Mouse (Mus musculus) neural tube, embryonic 13.5 days (tissue): ENCODE results near the gene Dffa. TPM values are rescaled to one million over a fixed set of nuclear protein-coding genes. Genes with fewer than 3 reads are reported as not detected.
A peak's percentile ranks its signal among the peaks of the same experiment; 100 is the strongest.
"Not testable (repeated sequence)": the region's sequence is repeated elsewhere in the genome, so short reads cannot be mapped to it uniquely, and the experiment has no call there.

Experiments
- ATAC-seq: fragments of 200-750 bp; cut with Nextera tagmentation; 2 replicates; pipeline ENCODE4 v1.8.0; 2017; ENCODE audit warnings: low read depth, mild to moderate bottlenecking, moderate TSS enrichment, moderate library complexity
- H3K27ac ChIP-seq: fragments of 300-500 bp; sonication (generic); replicated peaks from 2 replicates; pipeline ENCODE4 v1.5.1; 2015; ENCODE audit warnings: moderate library complexity, mild to moderate bottlenecking, inconsistent platforms
- H3K27me3 ChIP-seq: fragments of 300-500 bp; sonication (generic); 2 replicates; pipeline ENCODE4 v1.6.1; 2015; ENCODE audit warnings: mild to moderate bottlenecking, inconsistent platforms
- H3K36me3 ChIP-seq: fragments of 300-500 bp; sonication (generic); 2 replicates; pipeline ENCODE4 v1.6.1; 2015; ENCODE audit warnings: mild to moderate bottlenecking, inconsistent platforms
- H3K4me1 ChIP-seq: fragments of 300-500 bp; sonication (generic); replicated peaks from 2 replicates; pipeline ENCODE4 v1.6.1; 2015; ENCODE audit warnings: inconsistent platforms
- H3K4me2 ChIP-seq: fragments of 300-500 bp; sonication (generic); 2 replicates; pipeline ENCODE4 v1.6.1; 2015; ENCODE audit warnings: inconsistent platforms, mild to moderate bottlenecking, moderate library complexity
- H3K4me3 ChIP-seq: fragments of 300-500 bp; sonication (generic); 2 replicates; pipeline ENCODE4 v1.5.1; 2015; ENCODE audit warnings: mild to moderate bottlenecking, inconsistent platforms
- H3K9ac ChIP-seq: fragments of 300-500 bp; sonication (generic); 2 replicates; pipeline ENCODE4 v1.6.1; 2015; ENCODE audit warnings: moderate library complexity, mild to moderate bottlenecking, inconsistent platforms
- H3K9me3 ChIP-seq: fragments of 300-500 bp; sonication (generic); 2 replicates; pipeline ENCODE4 v1.6.1; 2016; ENCODE audit warnings: inconsistent platforms
- WGBS: fragments of 180-500 bp; shearing (Covaris S2); methylation state at CpG from one replicate; pipeline ENCODE4 v1.1.7; 2015; 5-methylcytosine and 5-hydroxymethylcytosine counted together
- polyA plus RNA-seq: library from polyadenylated mRNA; unstranded; fragments of >200 nt; fragmentation: Nextera tagmentation; extraction: Ambion mirVana; gene quantifications from 2 replicates; pipeline ENCODE4 v1.2.1, GENCODE M21; 2015

Dffa gene
- polyA plus RNA-seq, 1 experiment from 2014 or later: 32.8 TPM

DNA sequence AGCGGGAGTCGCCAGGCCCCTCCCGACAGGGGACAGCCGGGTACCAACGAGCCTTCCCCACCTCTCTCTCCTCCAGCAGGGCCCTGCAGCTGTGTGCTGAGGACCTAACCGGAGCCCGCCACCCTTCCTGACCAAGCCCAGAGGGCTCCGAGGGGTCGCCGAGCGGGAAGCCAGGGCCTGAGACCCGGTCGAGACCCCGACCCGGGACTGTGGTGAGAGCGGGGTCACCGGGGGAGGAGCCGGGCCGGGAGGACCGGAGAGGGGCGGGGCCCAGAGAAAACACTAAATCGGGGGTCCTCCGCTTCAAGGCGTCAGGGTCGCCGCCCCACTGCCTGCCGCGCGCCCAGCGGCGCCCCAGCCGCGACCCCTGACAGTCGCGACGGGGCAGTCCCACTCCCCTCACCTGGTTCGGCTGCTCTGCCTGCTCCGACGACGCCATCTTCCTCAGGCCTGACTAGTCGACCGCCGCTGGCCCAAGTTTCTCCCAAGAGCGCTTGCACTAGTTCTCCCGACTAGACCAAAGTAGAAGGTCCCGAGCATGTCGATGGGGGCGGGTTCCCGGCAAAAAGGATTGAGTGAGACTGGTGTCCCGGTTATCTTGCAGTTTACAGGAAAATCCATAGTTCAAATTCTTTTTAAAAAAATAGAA is 4.5 kb upstream of the Dffa start, which contains the start of gene Pex14:
TSS of gene Pex14 (minus strand) at position 508 of the 649 bp plus-strand sequence.
- WGBS: under 1% methylated on average over 50 of the region's 50 CpGs
- Histone ChIP-seq H3K4me3 (peak within 1 kb of the TSS; percentile 93), H3K4me1 (peaks cover 20% of the 10 kb centered on the region), H3K4me2 (peak within 1 kb of the TSS; percentile 90), H3K27me3 (no peaks in the 10 kb centered on the region; the same call in 1 of the 2 replicates), H3K9ac (peak within 1 kb of the TSS; percentile 94), H3K27ac (peak within 1 kb of the TSS; percentile 59), H3K9me3 (no peaks in the 10 kb centered on the region), H3K36me3 (no peaks in the 10 kb centered on the region)
- ATAC-seq: peak; percentile 71

DNA sequence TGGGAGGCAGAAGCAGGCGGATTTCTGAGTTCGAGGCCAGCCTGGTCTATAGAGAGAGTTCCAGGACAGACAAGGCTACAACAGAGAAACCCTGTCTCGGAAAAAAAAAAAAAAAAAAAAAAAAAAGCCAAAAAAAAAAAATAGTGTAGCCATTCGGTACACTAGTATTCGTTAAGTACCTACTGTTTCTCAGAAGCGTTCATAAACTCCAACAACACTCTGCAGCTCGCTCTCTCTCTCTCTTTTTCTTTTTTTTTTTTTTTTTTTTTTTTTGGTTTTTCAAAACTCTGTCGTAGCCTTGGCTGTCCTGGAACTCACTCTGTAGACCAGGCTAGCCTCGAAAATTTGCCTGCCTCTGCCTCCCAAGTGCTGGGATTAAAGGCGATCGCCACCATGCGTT is 3.5 kb upstream of the Dffa start:
- H3K4me1 ChIP-seq: peaks cover 29% of the 10 kb centered on the region
- not testable (repeated sequence) for H3K27ac ChIP-seq, H3K27me3 ChIP-seq, H3K9ac ChIP-seq, H3K4me3 ChIP-seq, H3K36me3 ChIP-seq, H3K9me3 ChIP-seq, ATAC-seq, H3K4me2 ChIP-seq
- 88% methylated on average over 12 of the region's 12 CpGs for WGBS

DNA sequence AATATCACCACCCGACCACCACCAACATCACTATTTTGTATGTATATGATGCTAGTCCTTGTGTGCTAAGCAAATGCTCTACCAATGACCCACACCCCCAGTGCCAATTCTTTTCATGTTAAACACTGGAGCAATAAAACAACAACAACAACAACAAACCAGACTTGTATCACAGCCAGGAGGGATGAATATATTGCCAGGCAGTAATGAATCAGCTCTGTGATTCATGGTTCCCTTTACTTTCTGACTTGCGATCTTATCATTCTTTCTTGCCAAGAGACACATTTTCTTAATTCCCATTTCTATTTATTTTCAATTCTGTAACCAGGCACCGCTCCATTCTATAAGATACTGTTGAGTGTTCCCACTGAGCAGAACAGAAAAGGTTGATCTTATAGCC is 2.5 kb upstream of the Dffa start:
- H3K27ac ChIP-seq: no peak overlapping the region
- no peaks in the 10 kb centered on the region for H3K9me3 ChIP-seq
- ATAC-seq: no peak
- peaks cover 5% of the 10 kb centered on the region for H3K36me3 ChIP-seq
- no peak overlapping the region for H3K4me3 ChIP-seq
- H3K4me2 ChIP-seq: no peak overlapping the region
- peaks cover 29% of the 10 kb centered on the region for H3K4me1 ChIP-seq
- WGBS: 85% methylated on average over 3 of the region's 3 CpGs
- H3K9ac ChIP-seq: no peak overlapping the region
- no peaks in the 10 kb centered on the region; the same call in 1 of the 2 replicates for H3K27me3 ChIP-seq

DNA sequence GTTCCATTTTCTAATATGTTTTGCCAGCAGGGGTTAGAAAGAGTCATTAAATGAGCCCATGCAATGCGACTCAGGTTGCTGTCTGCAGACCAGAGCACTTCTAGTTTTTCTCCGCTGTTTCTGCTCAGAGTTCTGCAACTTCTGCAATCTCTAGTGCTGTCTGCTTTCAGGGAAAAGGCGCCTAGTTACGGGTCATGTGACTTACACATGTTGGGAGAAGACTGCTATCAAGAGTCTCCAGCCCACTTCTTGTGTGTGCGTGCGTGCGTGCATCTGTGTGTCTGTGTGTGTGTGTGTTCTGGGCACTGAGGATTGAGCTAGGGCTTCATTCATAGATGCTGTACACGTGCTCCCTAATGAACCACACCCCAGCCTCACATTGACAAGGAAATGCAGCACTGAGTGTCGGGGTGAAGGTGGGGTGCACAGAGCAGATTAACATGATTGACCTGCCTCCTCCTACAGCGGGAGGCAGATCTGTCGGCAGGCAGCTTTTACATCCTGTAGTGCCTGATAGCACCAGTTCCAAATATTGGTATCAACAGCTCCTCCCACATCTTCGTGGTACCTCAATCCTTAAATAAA is 16.1 kb downstream of the Dffa start:
- H3K9ac ChIP-seq, H3K9me3 ChIP-seq, H3K27me3 ChIP-seq, H3K4me3 ChIP-seq, H3K27ac ChIP-seq, H3K4me1 ChIP-seq, H3K4me2 ChIP-seq, ATAC-seq: not testable (repeated sequence)
- 89% methylated on average over 12 of the region's 12 CpGs for WGBS
- H3K36me3 ChIP-seq: peaks cover 45% of the 10 kb centered on the region

DNA sequence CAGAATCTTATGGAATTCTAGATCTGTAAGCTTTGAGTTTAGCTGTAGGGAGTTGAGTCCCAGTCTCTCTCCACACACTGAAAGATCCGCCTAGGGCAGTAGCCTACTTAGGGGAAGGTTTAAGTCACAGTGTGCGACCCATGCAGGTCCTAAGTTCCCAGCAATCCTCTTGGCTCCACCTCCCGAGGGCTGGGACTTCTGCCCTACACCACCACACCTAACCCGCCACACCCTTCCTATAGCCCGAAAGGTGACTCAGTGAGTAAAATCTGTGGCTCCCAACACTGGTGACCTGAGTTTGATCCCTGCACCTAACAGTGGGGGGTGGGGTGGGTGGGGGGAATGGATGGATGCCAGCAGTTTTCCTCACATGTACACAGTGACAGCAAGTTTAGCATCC is 19.5 kb downstream of the Dffa start:
- no peak for ATAC-seq
- peaks cover 41% of the 10 kb centered on the region for H3K36me3 ChIP-seq
- WGBS: 75% methylated on average over 5 of the region's 5 CpGs
- no peak overlapping the region for H3K4me3 ChIP-seq
- H3K9me3 ChIP-seq: no peaks in the 10 kb centered on the region
- no peak overlapping the region for H3K27ac ChIP-seq
- H3K27me3 ChIP-seq: no peaks in the 10 kb centered on the region
- H3K4me2 ChIP-seq: no peak overlapping the region
- no peak overlapping the region for H3K9ac ChIP-seq
- no peaks in the 10 kb centered on the region for H3K4me1 ChIP-seq

DNA sequence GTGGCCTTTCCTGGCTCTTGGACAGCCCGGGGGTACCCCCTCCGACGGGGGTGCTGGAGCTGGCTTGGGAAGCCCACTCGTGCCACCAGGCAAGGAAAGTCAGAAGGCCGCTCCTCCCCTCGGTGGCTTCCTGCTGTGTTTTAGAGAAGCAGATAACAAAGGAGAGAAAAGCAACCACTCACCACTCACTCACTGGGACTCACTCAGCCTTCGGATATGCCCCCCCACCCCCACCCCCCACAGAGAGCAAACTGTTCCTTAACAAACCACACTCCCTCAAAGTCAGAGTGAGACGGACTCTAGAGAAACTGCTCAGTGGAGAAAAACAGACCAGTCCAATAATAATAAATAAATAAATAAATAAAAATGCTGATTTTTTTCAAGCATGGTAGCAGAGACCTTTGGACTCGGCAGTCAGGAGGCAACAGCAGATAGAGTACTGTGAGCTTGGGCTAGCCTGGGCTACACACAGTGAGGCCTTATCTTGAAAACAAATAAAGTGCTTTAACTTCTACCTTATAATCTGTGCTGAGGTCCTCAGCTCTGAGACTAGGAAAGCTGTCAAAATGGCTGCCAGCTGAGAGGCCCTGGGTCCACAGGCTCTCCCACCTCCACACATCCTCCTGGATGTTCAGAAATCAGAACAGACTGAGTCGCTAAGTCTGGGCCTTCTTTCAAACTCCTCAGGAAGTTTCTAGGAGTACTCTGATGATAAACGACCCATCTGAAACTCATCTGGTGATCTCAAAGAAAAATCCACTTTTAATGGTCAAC is 21.6 kb downstream of the Dffa start:
- peaks cover 25% of the 10 kb centered on the region for H3K36me3 ChIP-seq
- no peaks in the 10 kb centered on the region for H3K9me3 ChIP-seq
- no peaks in the 10 kb centered on the region for H3K27me3 ChIP-seq
- H3K4me1 ChIP-seq: no peaks in the 10 kb centered on the region
- H3K9ac ChIP-seq: no peak overlapping the region
- no peak overlapping the region for H3K4me3 ChIP-seq
- no peak overlapping the region for H3K4me2 ChIP-seq
- no peak overlapping the region for H3K27ac ChIP-seq
- no peak; the same call in 1 of the 2 replicates for ATAC-seq
- WGBS: 46% methylated on average over 11 of the region's 11 CpGs

GRCm38 (mm10) chr4:149126115-149126509 is 22.2 kb downstream of the Dffa start:
- Histone ChIP-seq H3K9ac (no peak overlapping the region), H3K4me1 (no peaks in the 10 kb centered on the region), H3K36me3 (peaks cover 25% of the 10 kb centered on the region), H3K4me3 (no peak overlapping the region), H3K27me3 (no peaks in the 10 kb centered on the region), H3K9me3 (no peaks in the 10 kb centered on the region), H3K4me2 (no peak overlapping the region), H3K27ac (no peak overlapping the region)
- 70% methylated on average over 6 of the region's 6 CpGs for WGBS
- no peak for ATAC-seq

GRCm38 (mm10) chr4:149126663-149127062 is 22.7 kb downstream of the Dffa start, which contains the start of gene Cort:
Cort (minus strand) TSS chr4:149126763.
- no peaks in the 10 kb centered on the region for H3K9me3 ChIP-seq
- H3K27ac ChIP-seq: no peak within 1 kb of the TSS
- WGBS: 91% methylated on average over 11 of the region's 11 CpGs
- ATAC-seq: no peak
- H3K27me3 ChIP-seq: no peaks in the 10 kb centered on the region
- no peaks in the 10 kb centered on the region for H3K4me1 ChIP-seq
- H3K4me2 ChIP-seq: no peak within 1 kb of the TSS
- no peak within 1 kb of the TSS for H3K9ac ChIP-seq
- H3K4me3 ChIP-seq: no peak within 1 kb of the TSS
- H3K36me3 ChIP-seq: peaks cover 26% of the 10 kb centered on the region

DNA sequence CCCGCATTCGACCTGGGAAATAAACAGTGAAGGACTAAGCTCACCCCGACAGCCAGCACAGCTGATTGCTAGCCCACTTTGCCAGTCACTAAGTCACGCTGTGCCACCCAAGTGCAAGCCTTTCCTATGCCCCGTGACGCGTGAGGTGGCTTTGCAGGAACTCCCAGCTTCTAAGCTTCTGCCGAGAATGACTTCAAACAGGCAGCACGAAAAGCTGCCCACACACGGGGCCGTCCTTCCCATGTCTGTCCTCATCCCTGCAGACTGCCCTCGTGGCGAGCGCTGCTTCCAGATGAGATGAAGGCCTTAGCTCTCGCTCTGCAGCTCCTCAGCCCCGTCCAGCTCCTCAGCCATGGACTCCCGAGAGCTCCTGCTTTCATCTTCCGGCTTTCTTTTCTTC is 24.5 kb downstream of the Dffa start:
- Histone ChIP-seq H3K27me3 (no peaks in the 10 kb centered on the region), H3K9ac (no peak overlapping the region), H3K4me3 (no peak overlapping the region), H3K9me3 (no peaks in the 10 kb centered on the region), H3K4me1 (no peaks in the 10 kb centered on the region), H3K4me2 (no peak overlapping the region), H3K36me3 (peaks cover 23% of the 10 kb centered on the region), H3K27ac (no peak overlapping the region)
- WGBS: 85% methylated on average over 18 of the region's 18 CpGs
- ATAC-seq: no peak

DNA sequence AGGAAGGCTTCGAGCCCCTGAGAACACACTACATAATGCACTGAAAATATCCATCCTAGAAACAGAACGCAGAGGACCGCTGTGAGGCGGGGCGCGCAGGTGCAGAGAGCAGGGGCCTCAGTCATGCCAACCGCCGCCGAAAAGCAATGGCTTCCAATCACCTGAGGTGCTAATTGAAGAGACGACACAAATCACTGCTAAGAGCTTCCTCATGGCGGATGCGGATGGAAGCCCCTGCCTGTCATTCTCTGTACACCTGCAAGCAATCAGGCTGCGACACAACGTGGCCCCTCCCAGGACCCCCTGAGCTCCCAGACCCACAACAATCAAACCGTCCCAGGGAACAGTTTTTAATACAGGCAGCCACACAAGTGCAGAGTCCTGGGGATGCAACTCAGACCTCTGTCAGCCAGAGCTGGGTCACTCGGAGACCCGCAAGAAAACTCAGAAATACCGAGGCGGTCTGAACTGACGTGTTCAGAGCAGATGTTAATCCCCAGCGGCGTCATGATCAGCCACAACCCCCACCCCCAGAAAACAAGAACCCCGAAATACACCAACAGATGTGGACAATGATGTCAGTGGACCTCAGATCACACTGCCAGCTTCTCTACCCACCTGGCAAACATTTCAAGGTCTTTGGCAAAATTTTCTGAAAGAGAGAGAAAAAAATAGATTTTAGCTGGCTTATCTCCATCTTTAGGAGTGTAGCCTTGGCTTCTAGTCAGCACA is 27.2 kb downstream of the Dffa start:
- Histone ChIP-seq H3K9ac (no peak overlapping the region), H3K27me3 (no peaks in the 10 kb centered on the region)

GRCm38 (mm10) chr4:149131789-149132565 is 28.0 kb downstream of the Dffa start:
- Histone ChIP-seq H3K36me3 (peaks cover 23% of the 10 kb centered on the region), H3K27me3 (no peaks in the 10 kb centered on the region), H3K9me3 (no peaks in the 10 kb centered on the region), H3K4me2 (no peak overlapping the region), H3K4me3 (no peak overlapping the region), H3K4me1 (peaks cover 8% of the 10 kb centered on the region), H3K27ac (no peak overlapping the region), H3K9ac (no peak overlapping the region)
- ATAC-seq: no peak
- WGBS: 86% methylated on average over 21 of the region's 21 CpGs

More for the DNA sequence above, 27.2 kb downstream of the Dffa start:
- no peak overlapping the region for H3K4me2 ChIP-seq
- 87% methylated on average over 23 of the region's 23 CpGs for WGBS
- peaks cover 23% of the 10 kb centered on the region for H3K36me3 ChIP-seq
- H3K4me3 ChIP-seq: no peak overlapping the region
- ATAC-seq: no peak
- no peaks in the 10 kb centered on the region; the same call in 1 of the 2 replicates for H3K4me1 ChIP-seq
- H3K27ac ChIP-seq: no peak overlapping the region
- H3K9me3 ChIP-seq: no peaks in the 10 kb centered on the region
